Mouse (Mus musculus) heart, adult 2 months (tissue): ENCODE measurements at regions not wholly inside any gene's neighbourhood (a gene's known extent, or its start where the extent isn't known, plus 50 kb on each side); places are given as distances from the start of the nearest gene placed in this dataset.

ENCODE experiments used
- CTCF ChIP-seq: fragments of 200-600 bp; IDR thresholded peaks from 2 replicates; pipeline ENCODE4 v1.8.1; 2022; ENCODE audit warnings: antibody characterized with exemption, mild to moderate bottlenecking, moderate library complexity
- POLR2A ChIP-seq: fragments of 200-500 bp; IDR thresholded peaks from 2 replicates; pipeline ENCODE4 v1.6.1; 2011; ENCODE audit warnings: mild to moderate bottlenecking, low read depth, low read length, control low read depth; ENCODE audit not compliant: insufficient read depth

DNA sequence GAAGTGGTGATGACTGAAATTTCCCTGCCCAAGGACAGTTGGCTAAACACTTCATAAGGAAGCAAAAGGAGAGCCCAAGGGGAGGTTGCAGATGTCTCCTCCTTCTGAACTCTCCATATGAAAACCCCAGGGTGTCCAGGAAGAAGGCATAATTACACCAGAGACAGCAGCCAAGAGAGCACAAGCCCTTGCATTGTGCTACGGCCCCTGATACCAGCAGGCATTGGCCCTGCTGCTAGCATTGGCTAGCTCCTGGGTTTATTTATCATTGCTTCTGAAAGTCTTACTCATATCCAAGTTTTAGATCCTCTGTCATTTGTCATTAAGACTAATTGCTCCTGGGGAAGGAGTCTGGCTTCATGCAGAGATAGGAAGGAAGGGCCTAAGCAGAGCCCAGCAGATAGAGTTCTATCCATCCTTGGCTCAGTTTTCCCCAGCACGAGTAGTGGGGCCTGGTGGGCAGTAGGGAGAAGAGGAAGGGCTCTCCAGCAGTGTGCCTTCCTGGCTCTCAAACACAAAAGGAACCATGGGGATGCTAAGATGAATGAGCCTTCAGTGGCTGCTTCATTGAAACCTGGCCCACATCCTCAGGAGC, 98.5 kb upstream of the Tmc3 start:
- TF ChIP-seq CTCF, result no peak
- no peak for TF ChIP-seq POLR2A
